Mouse (Mus musculus): Measurements from ENCODE around the gene Ltb4r1.

- TF ChIP-seq CTCF (conservative IDR thresholded peaks at IDR 0.05; ENCODE audit: low read length), result peak; percentile 46
- no peak for TF ChIP-seq POU5F1 (IDR thresholded peaks at IDR 0.05; ENCODE audit: borderline replicate concordance, low read length)
- no peak for TF ChIP-seq NANOG (IDR thresholded peaks at IDR 0.05; ENCODE audit: borderline replicate concordance, low read length)
Measured at GRCm38 (mm10) chr14:55785195-55785594, 19.4 kb downstream of the Ltb4r1 start.
